Mouse (Mus musculus): ENCODE data around the gene Cdh12. TPM values are rescaled to one million over a fixed set of nuclear protein-coding genes. Genes with fewer than 3 reads are reported as not detected.
"Not testable (repeated sequence)": the region's sequence is repeated elsewhere in the genome, so short reads cannot be mapped to it uniquely, and the experiment has no call there.

Gene Cdh12
- polyA plus RNA-seq, 1 experiment from 2014 or later: 0.58 TPM

- H3K4me2 ChIP-seq; H3K27ac ChIP-seq; H3K4me1 ChIP-seq; H3K27me3 ChIP-seq; ATAC-seq (ENCODE audit: insufficient number of reproducible peaks, low FRiP score, low TSS enrichment, low read depth); H3K4me3 ChIP-seq; H3K36me3 ChIP-seq; H3K9ac ChIP-seq; H3K9me3 ChIP-seq: not testable (repeated sequence)
- WGBS: 74% methylated on average over 3 of the region's 3 CpGs
These were observed 156.7 kb downstream of the Cdh12 start for GRCm38 (mm10) chr15:20605751-20606150.

DNA sequence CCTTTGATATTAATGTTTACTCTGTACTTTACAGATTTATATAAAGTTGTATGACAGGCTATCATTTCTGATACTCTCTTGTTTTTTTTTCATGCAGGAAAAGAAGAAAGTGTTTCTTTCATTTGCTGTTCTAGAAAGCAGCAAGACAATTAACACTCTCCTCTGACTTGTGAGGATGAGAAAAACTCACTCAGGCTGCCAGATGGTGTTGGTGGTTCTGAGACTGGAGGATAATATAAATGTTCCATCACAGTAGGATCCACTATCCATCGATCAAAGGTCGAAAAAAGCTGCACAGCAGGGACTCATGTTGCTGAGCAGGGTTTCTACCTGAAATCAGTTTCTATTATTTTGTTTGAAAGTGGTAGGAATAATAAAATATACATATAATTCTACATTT is 185.5 kb downstream of the Cdh12 start:
- Histone ChIP-seq H3K27me3 (no peaks in the 10 kb centered on the region), H3K4me3 (no peak overlapping the region), H3K4me1 (no peaks in the 10 kb centered on the region), H3K4me2 (no peak overlapping the region), H3K9ac (no peak overlapping the region), H3K27ac (no peak overlapping the region), H3K36me3 (no peaks in the 10 kb centered on the region), H3K9me3 (no peaks in the 10 kb centered on the region)
- 68% methylated on average over 2 of the region's 2 CpGs for WGBS
- ATAC-seq (ENCODE audit: insufficient number of reproducible peaks, low FRiP score, low TSS enrichment, low read depth): no peak

DNA sequence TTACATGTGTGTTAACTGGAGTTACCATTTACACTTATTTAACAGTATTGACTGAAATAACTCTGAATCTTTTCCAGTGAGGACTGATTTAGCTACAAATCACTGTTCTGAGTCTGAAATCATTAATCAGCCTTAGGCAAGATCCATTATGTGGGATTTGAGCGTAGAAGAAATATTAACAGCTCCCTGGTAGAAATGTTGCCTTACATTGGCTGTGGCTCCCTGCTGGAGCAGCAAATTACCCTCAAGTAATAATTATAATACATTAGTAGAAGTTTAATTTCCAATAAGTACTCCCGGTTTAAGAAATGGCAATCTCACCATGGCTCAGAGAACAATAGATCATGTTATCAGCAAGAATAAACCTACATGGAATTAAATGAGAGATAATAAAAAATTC is 190.1 kb downstream of the Cdh12 start:
- no peak overlapping the region for H3K4me2 ChIP-seq

DNA sequence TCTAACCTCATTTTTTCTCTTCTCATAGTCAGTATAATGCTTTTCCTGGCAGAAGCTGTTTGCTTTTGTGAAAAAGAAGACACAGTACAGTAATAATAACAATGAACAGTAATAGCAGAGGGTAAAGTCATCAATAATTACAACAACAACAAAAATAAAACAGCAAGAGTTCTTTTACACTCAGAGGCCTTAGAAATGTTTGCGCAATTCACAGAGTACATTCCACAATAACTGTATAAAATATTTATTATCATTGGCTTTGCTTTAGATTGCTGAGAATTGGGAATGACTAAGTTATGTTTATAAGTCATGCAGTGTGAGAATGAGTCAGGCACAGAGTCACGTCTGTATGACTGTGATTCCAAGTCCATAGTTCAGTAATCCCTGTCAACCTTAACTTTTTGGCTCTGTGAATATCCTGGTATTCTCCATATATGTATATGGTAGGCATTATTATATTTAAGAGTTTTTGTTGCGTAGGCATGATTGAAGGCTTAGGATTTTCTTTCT is 193.9 kb downstream of the Cdh12 start:
- WGBS: 85% methylated on average over 3 of the region's 3 CpGs
- no peaks in the 10 kb centered on the region for H3K9me3 ChIP-seq
- no peaks in the 10 kb centered on the region for H3K36me3 ChIP-seq
- no peaks in the 10 kb centered on the region for H3K27me3 ChIP-seq
- H3K4me1 ChIP-seq: no peaks in the 10 kb centered on the region
- no peak overlapping the region for H3K4me2 ChIP-seq
- no peak overlapping the region for H3K9ac ChIP-seq
- ATAC-seq (ENCODE audit: insufficient number of reproducible peaks, low FRiP score, low TSS enrichment, low read depth): no peak
- H3K27ac ChIP-seq: no peak overlapping the region
- H3K4me3 ChIP-seq: no peak overlapping the region

More for the DNA sequence above, 190.1 kb downstream of the Cdh12 start:
- Histone ChIP-seq H3K27me3 (no peaks in the 10 kb centered on the region), H3K9me3 (no peaks in the 10 kb centered on the region), H3K9ac (no peak overlapping the region), H3K4me1 (no peaks in the 10 kb centered on the region), H3K4me3 (no peak overlapping the region), H3K27ac (no peak overlapping the region), H3K36me3 (no peaks in the 10 kb centered on the region)
- no peak for ATAC-seq (ENCODE audit: insufficient number of reproducible peaks, low FRiP score, low TSS enrichment, low read depth)
- 48% methylated on average over 2 of the region's 2 CpGs for WGBS

GRCm38 (mm10) chr15:20660221-20660620 is 211.2 kb downstream of the Cdh12 start:
- Histone ChIP-seq H3K4me1 (no peaks in the 10 kb centered on the region), H3K4me2 (no peak overlapping the region), H3K9me3 (no peaks in the 10 kb centered on the region), H3K27me3 (no peaks in the 10 kb centered on the region), H3K9ac (no peak overlapping the region), H3K4me3 (no peak overlapping the region), H3K36me3 (no peaks in the 10 kb centered on the region), H3K27ac (no peak overlapping the region)
- ATAC-seq (ENCODE audit: insufficient number of reproducible peaks, low FRiP score, low TSS enrichment, low read depth): no peak
- 59% methylated on average over 2 of the region's 2 CpGs for WGBS

GRCm38 (mm10) chr15:20666650-20667049 is 217.6 kb downstream of the Cdh12 start, which contains the start of gene Acot10:
Gene Acot10, minus strand, starts transcription at chr15:20666750.
- no peak for ATAC-seq (ENCODE audit: insufficient number of reproducible peaks, low FRiP score, low TSS enrichment, low read depth)
- 91% methylated on average over 10 of the region's 10 CpGs for WGBS
- no peaks in the 10 kb centered on the region for H3K9me3 ChIP-seq

GRCm38 (mm10) chr15:20667350-20667749 is 218.3 kb downstream of the Cdh12 start:
- H3K4me3 ChIP-seq: no peak overlapping the region
- no peak for ATAC-seq (ENCODE audit: insufficient number of reproducible peaks, low FRiP score, low TSS enrichment, low read depth)
- no peak overlapping the region for H3K4me2 ChIP-seq
- H3K9me3 ChIP-seq: no peaks in the 10 kb centered on the region
- H3K4me1 ChIP-seq: no peaks in the 10 kb centered on the region
- H3K36me3 ChIP-seq: no peaks in the 10 kb centered on the region
- H3K27me3 ChIP-seq: no peaks in the 10 kb centered on the region
- H3K9ac ChIP-seq: no peak overlapping the region
- H3K27ac ChIP-seq: no peak overlapping the region

More at GRCm38 (mm10) chr15:20666650-20667049, 217.6 kb downstream of the Cdh12 start, which contains the start of gene Acot10:
- H3K27ac ChIP-seq: no peak within 1 kb of the TSS
- no peak within 1 kb of the TSS for H3K4me2 ChIP-seq
- no peaks in the 10 kb centered on the region for H3K4me1 ChIP-seq
- H3K27me3 ChIP-seq: no peaks in the 10 kb centered on the region
- H3K36me3 ChIP-seq: no peaks in the 10 kb centered on the region
- no peak within 1 kb of the TSS for H3K4me3 ChIP-seq
- H3K9ac ChIP-seq: no peak within 1 kb of the TSS

GRCm38 (mm10) chr15:20667989-20668388 is 218.9 kb downstream of the Cdh12 start:
- Histone ChIP-seq H3K27me3 (no peaks in the 10 kb centered on the region), H3K4me1 (no peaks in the 10 kb centered on the region), H3K36me3 (no peaks in the 10 kb centered on the region), H3K9me3 (no peaks in the 10 kb centered on the region), H3K4me2 (no peak overlapping the region), H3K27ac (no peak overlapping the region), H3K9ac (no peak overlapping the region), H3K4me3 (no peak overlapping the region)
- no peak for ATAC-seq (ENCODE audit: insufficient number of reproducible peaks, low FRiP score, low TSS enrichment, low read depth)
- 69% methylated on average over 1 of the region's 1 CpGs for WGBS

GRCm38 (mm10) chr15:20669507-20669906 is 220.4 kb downstream of the Cdh12 start:
- ATAC-seq (ENCODE audit: insufficient number of reproducible peaks, low FRiP score, low TSS enrichment, low read depth); H3K4me1 ChIP-seq; H3K4me2 ChIP-seq; H3K27ac ChIP-seq; H3K4me3 ChIP-seq; H3K36me3 ChIP-seq; H3K9ac ChIP-seq; H3K27me3 ChIP-seq; H3K9me3 ChIP-seq: not testable (repeated sequence)
- 51% methylated on average over 2 of the region's 2 CpGs for WGBS

GRCm38 (mm10) chr15:20682719-20683118 is 233.7 kb downstream of the Cdh12 start:
- Histone ChIP-seq H3K9me3 (no peaks in the 10 kb centered on the region), H3K9ac (no peak overlapping the region), H3K27me3 (no peaks in the 10 kb centered on the region), H3K4me1 (no peaks in the 10 kb centered on the region), H3K4me2 (no peak overlapping the region), H3K36me3 (no peaks in the 10 kb centered on the region), H3K27ac (no peak overlapping the region), H3K4me3 (no peak overlapping the region)
- WGBS: 64% methylated on average over 2 of the region's 2 CpGs
- no peak for ATAC-seq (ENCODE audit: insufficient number of reproducible peaks, low FRiP score, low TSS enrichment, low read depth)

DNA sequence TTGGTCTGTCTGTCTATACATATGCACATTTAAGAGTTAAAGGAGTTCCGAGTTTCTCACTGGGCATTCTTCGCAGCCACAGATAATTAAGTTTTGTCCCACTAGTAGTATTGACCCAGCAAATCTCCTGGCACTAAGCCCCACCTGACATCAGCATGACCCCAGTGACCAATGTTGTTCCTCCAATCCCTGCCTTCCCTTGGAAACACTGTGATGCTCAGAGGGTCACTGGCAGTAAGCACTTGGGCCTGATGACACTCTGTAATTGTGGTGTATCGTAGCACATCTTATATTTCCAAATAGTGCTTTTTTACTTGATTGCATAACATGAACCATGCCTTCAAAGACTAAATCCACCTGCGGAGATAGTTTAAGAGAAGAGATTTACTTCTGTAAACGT is 235.1 kb downstream of the Cdh12 start:
- Histone ChIP-seq H3K27ac (no peak overlapping the region), H3K9me3 (no peaks in the 10 kb centered on the region), H3K27me3 (no peaks in the 10 kb centered on the region), H3K4me1 (no peaks in the 10 kb centered on the region), H3K36me3 (no peaks in the 10 kb centered on the region), H3K4me3 (no peak overlapping the region), H3K4me2 (no peak overlapping the region), H3K9ac (no peak overlapping the region)
- no peak for ATAC-seq (ENCODE audit: insufficient number of reproducible peaks, low FRiP score, low TSS enrichment, low read depth)
- 79% methylated on average over 5 of the region's 5 CpGs for WGBS

DNA sequence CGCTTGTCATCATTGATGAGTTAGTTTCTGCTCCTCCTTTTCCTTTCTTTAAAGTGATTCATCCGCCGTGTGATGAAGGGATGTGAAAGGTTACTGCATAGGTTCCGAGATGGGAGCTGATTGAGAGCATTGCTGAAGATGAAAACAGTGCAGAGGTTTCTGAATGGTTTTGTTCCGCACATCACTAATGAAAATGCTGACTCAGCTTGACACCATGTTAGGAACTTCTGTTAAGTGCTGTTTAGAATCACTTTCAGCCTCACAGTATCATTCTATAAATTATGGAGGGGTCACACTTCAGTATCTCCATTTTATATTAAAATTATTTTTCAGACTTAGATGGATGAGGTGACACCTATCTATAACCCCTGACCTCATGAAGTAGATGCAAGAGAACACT is 247.2 kb downstream of the Cdh12 start:
- H3K4me1 ChIP-seq: no peaks in the 10 kb centered on the region
- 80% methylated on average over 5 of the region's 5 CpGs for WGBS
- no peaks in the 10 kb centered on the region for H3K27me3 ChIP-seq
- H3K36me3 ChIP-seq: no peaks in the 10 kb centered on the region
- ATAC-seq (ENCODE audit: insufficient number of reproducible peaks, low FRiP score, low TSS enrichment, low read depth): no peak
- H3K4me3 ChIP-seq: no peak overlapping the region
- H3K27ac ChIP-seq: no peak overlapping the region
- no peak overlapping the region for H3K4me2 ChIP-seq
- no peak overlapping the region for H3K9ac ChIP-seq
- no peaks in the 10 kb centered on the region for H3K9me3 ChIP-seq

GRCm38 (mm10) chr15:20711859-20712258 is 262.8 kb downstream of the Cdh12 start:
- no peaks in the 10 kb centered on the region for H3K27me3 ChIP-seq
- ATAC-seq (ENCODE audit: insufficient number of reproducible peaks, low FRiP score, low TSS enrichment, low read depth): no peak
- no peaks in the 10 kb centered on the region for H3K9me3 ChIP-seq
- no peak overlapping the region for H3K4me2 ChIP-seq
- no peaks in the 10 kb centered on the region for H3K36me3 ChIP-seq
- no peak overlapping the region for H3K9ac ChIP-seq
- H3K27ac ChIP-seq: no peak overlapping the region
- no peak overlapping the region for H3K4me3 ChIP-seq
- no peaks in the 10 kb centered on the region for H3K4me1 ChIP-seq
- WGBS: 79% methylated on average over 4 of the region's 4 CpGs
